Mouse (Mus musculus) testis, adult 2 months (tissue): ENCODE results near the gene Gm31371.
"Not testable (repeated sequence)": the region's sequence is repeated elsewhere in the genome, so short reads cannot be mapped to it uniquely, and the experiment has no call there.

Experiments used
- CTCF ChIP-seq: fragments of 200-500 bp; IDR thresholded peaks from 2 replicates; pipeline ENCODE4 v1.5.1; 2012; ENCODE audit warnings: low read depth, mild to moderate bottlenecking, inconsistent platforms, low read length, moderate library complexity; ENCODE audit not compliant: control insufficient read depth, insufficient read depth, insufficient replicate concordance
- POLR2A ChIP-seq: fragments of 200-500 bp; IDR thresholded peaks from 2 replicates; pipeline ENCODE4 v1.6.1; 2012; ENCODE audit warnings: low read depth, mild to moderate bottlenecking, inconsistent platforms, low read length, moderate library complexity; ENCODE audit not compliant: control insufficient read depth

- TF ChIP-seq CTCF, POLR2A: not testable (repeated sequence)
These were observed 72.0 kb downstream of the Gm31371 start for GRCm38 (mm10) chr8:19975237-19975636.
